Mouse (Mus musculus) megakaryocyte, embryonic 14.5 days (primary cell): ENCODE measurements around the gene Egfl7. TPM values are rescaled to one million over a fixed set of nuclear protein-coding genes. Genes with fewer than 3 reads are reported as not detected.

Experiments used
- H3K27me3 ChIP-seq: replicated peaks from 2 replicates; pipeline ENCODE3; 2012; ENCODE audit warnings: inconsistent platforms
- H3K36me3 ChIP-seq: replicated peaks from 2 replicates; pipeline ENCODE3; 2012; ENCODE audit warnings: low read length, inconsistent platforms, mixed read lengths
- H3K4me1 ChIP-seq: 2 replicates; pipeline ENCODE4 v1.6.1; 2012; ENCODE audit warnings: inconsistent platforms
- H3K4me3 ChIP-seq: replicated peaks from 2 replicates; pipeline ENCODE3; 2012; ENCODE audit warnings: moderate library complexity, mild to moderate bottlenecking, inconsistent platforms
- H3K9me3 ChIP-seq: 2 replicates; pipeline ENCODE4 v1.6.1; 2012; ENCODE audit warnings: inconsistent platforms
- FLI1 ChIP-seq: IDR thresholded peaks from 2 replicates; pipeline ENCODE4 v1.6.1; 2012; ENCODE audit warnings: low read length, inconsistent platforms, mixed read lengths
- GATA1 ChIP-seq: IDR thresholded peaks from 3 replicates; pipeline ENCODE4 v1.6.1; 2012; ENCODE audit warnings: mixed read lengths, low read length, inconsistent platforms, borderline replicate concordance
- polyA plus RNA-seq: library from polyadenylated mRNA; stranded (reverse); fragments of >175 nt; gene quantifications from 2 replicates; pipeline ENCODE4 v1.2.3, GENCODE M21; 2012; ENCODE audit warnings: low replicate concordance; ENCODE audit not compliant: insufficient read depth

Egfl7 gene
- polyA plus RNA-seq: 19.7 and 90.5 TPM in 2 replicates

GRCm38 (mm10) chr2:26579714-26580113 lies at the start of gene Egfl7:
Egfl7 (plus strand) TSS chr2:26580014.
- Histone ChIP-seq H3K4me1 (peaks cover 100% of the 10 kb centered on the region), H3K36me3 (no peaks in the 10 kb centered on the region), H3K27me3 (peaks cover 47% of the 10 kb centered on the region), H3K4me3 (peak within 1 kb of the TSS; percentile 71), H3K9me3 (no peaks in the 10 kb centered on the region)
- no peak for TF ChIP-seq GATA1
- TF ChIP-seq FLI1: no peak

DNA sequence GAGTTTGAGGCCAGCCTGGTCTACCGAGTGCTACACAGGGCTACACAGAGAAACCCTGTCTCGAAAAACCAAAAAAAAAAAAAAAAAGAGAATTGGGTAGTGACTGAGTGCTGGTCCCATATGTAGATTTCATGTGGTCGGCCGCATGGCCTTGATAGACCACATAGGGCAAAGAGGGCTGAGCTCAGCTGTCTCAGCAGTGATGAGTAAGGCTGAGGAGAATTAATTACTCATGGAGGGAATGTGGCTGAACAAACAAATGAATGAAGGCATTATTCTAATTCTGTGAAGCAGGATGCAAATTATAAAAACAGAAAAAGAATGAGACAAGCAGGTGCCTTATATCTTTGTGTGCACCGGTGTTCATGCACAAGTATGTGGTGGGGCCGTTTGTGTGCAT lies 48.0 kb upstream of the Egfl7 start:
- H3K36me3 ChIP-seq: no peaks in the 10 kb centered on the region
- TF ChIP-seq FLI1: no peak
- no peak for TF ChIP-seq GATA1
- peaks cover 73% of the 10 kb centered on the region for H3K4me1 ChIP-seq
- peaks cover 48% of the 10 kb centered on the region for H3K27me3 ChIP-seq
- H3K4me3 ChIP-seq: no peak overlapping the region
- no peaks in the 10 kb centered on the region for H3K9me3 ChIP-seq

DNA sequence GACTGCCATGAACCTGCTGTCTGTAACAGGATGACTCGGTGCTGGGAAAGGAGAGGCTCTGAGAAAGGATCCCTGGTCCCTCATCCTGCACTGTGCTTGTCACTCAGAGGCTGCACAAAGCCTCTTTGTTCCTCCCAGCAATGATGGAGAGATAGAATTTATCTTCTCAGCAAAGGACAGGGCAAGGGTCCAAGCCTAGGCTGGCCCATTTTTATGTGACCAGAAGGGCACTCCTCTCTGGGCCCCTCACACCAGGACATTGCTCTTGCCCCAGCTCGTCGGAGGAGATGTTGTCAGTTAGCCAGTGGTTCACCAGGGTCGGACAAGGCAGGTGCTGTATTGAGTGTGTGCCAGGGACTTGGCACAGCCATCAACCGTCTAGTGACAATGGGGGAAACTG lies 46.6 kb upstream of the Egfl7 start:
- H3K36me3 ChIP-seq: no peaks in the 10 kb centered on the region
- peaks cover 49% of the 10 kb centered on the region for H3K27me3 ChIP-seq
- no peak for TF ChIP-seq GATA1
- TF ChIP-seq FLI1: no peak
- peaks cover 71% of the 10 kb centered on the region for H3K4me1 ChIP-seq
- H3K4me3 ChIP-seq: no peak overlapping the region
- H3K9me3 ChIP-seq: no peaks in the 10 kb centered on the region

DNA sequence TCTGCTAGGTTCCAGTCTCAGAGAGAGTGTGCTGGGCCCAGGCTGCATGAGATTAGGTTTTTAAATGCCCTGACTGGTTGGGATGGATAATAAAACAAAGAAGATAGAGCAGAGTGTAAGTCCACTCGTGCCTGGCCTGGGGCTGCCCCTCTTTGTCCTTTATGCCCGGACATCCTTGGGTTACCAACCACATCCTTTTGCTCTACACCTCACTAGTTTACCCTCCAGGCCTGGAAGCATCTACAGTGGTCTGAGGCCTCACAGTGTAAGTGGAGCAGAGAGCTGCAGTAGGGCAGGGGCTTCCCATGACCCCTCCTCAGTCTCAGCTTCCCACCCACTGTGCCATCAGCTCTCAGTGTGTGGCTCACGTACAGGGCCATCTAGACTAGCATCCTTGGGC lies 45.7 kb upstream of the Egfl7 start:
- peaks cover 55% of the 10 kb centered on the region for H3K27me3 ChIP-seq

DNA sequence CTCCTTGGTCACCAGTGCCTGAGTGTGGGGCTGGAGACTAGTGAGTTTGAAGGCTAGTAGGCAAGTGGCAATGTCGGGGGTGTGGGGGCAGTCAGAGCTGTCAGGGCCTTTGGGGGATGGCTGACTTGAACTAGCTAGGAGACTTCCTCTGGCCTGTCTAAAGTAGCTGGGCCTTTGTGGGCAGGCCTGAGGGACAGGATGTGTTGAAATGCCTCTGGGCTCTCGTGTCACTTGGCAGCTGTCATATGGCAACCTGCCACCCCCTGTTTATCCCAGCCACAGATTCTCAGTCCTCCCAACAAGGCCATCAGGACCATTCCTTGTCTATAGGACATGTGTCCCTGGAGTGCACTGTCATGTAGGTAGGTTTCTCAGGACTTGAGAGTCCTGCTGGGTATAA lies 45.2 kb upstream of the Egfl7 start:
- no peak for TF ChIP-seq GATA1
- no peak for TF ChIP-seq FLI1
- Histone ChIP-seq H3K36me3 (no peaks in the 10 kb centered on the region), H3K4me3 (no peak overlapping the region), H3K9me3 (no peaks in the 10 kb centered on the region), H3K4me1 (peaks cover 61% of the 10 kb centered on the region), H3K27me3 (peaks cover 59% of the 10 kb centered on the region)

More for the DNA sequence above, 45.7 kb upstream of the Egfl7 start:
- Histone ChIP-seq H3K36me3 (no peaks in the 10 kb centered on the region), H3K9me3 (no peaks in the 10 kb centered on the region), H3K4me3 (peak overlapping the region; percentile 16), H3K4me1 (peaks cover 62% of the 10 kb centered on the region)
- TF ChIP-seq GATA1 (no peak), FLI1 (no peak)

- no peak for TF ChIP-seq GATA1
- TF ChIP-seq FLI1: no peak
These were observed 44.2 kb upstream of the Egfl7 start for GRCm38 (mm10) chr2:26535517-26536045.

GRCm38 (mm10) chr2:26539516-26539915 lies 40.3 kb upstream of the Egfl7 start:
- Histone ChIP-seq H3K4me3 (no peak overlapping the region), H3K36me3 (no peaks in the 10 kb centered on the region), H3K9me3 (no peaks in the 10 kb centered on the region), H3K4me1 (peaks cover 50% of the 10 kb centered on the region), H3K27me3 (peaks cover 88% of the 10 kb centered on the region)
- TF ChIP-seq FLI1 (no peak), GATA1 (no peak)

More at GRCm38 (mm10) chr2:26535517-26536045, 44.2 kb upstream of the Egfl7 start:
- Histone ChIP-seq H3K4me1 (peaks cover 55% of the 10 kb centered on the region), H3K36me3 (no peaks in the 10 kb centered on the region), H3K9me3 (no peaks in the 10 kb centered on the region), H3K27me3 (peaks cover 67% of the 10 kb centered on the region), H3K4me3 (no peak overlapping the region)

- Histone ChIP-seq H3K9me3 (no peaks in the 10 kb centered on the region), H3K4me3 (no peak overlapping the region), H3K36me3 (no peaks in the 10 kb centered on the region), H3K4me1 (peaks cover 45% of the 10 kb centered on the region), H3K27me3 (peaks cover 91% of the 10 kb centered on the region)
- TF ChIP-seq FLI1 (no peak), GATA1 (no peak)
These were observed 39.1 kb upstream of the Egfl7 start for GRCm38 (mm10) chr2:26540721-26541120.

- Histone ChIP-seq H3K9me3 (no peaks in the 10 kb centered on the region), H3K4me1 (peaks cover 42% of the 10 kb centered on the region), H3K27me3 (peaks cover 89% of the 10 kb centered on the region), H3K36me3 (no peaks in the 10 kb centered on the region), H3K4me3 (no peak overlapping the region)
- TF ChIP-seq FLI1 (no peak), GATA1 (no peak)
These were observed 38.4 kb upstream of the Egfl7 start for GRCm38 (mm10) chr2:26541258-26541910.

DNA sequence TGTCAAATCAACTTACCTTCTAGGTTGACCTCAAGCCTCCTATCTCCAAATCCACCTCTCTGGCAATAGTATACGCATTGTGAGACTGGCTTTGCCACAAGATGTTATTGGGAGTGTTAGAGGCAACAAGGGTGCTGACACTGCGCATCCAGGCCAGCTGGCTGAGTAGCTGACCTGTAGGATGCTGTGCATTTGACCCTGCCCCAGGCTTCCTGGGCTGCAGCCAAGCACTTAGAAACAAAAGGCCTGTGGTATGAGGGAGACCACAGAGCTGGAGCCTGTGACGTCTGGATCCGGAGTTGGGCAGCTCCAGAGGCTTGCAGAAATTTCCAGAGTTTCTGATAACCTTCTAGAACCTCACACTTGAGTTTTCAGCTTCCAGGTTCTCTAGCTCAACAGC lies 36.7 kb upstream of the Egfl7 start:
- H3K27me3 ChIP-seq: peaks cover 89% of the 10 kb centered on the region
- no peaks in the 10 kb centered on the region for H3K36me3 ChIP-seq
- H3K4me1 ChIP-seq: peaks cover 53% of the 10 kb centered on the region
- TF ChIP-seq FLI1: no peak
- no peak for TF ChIP-seq GATA1
- no peaks in the 10 kb centered on the region for H3K9me3 ChIP-seq
- no peak overlapping the region for H3K4me3 ChIP-seq
